Mouse (Mus musculus): ENCODE measurements around the gene Itgb4.

GRCm38 (mm10) chr11:116002894-116003293 is 28.4 kb downstream of the Itgb4 start:
- TF ChIP-seq CTCF (IDR thresholded peaks at IDR 0.05; ENCODE audit: low read depth, low read length) (no peak), POLR2A (IDR thresholded peaks at IDR 0.05; ENCODE audit: borderline replicate concordance, low read depth, low read length) (no peak)
